Mouse (Mus musculus) myocyte (in vitro differentiated cells): ENCODE results near the gene Nipal3. TPM values are rescaled to one million over a fixed set of nuclear protein-coding genes. Genes with fewer than 3 reads are reported as not detected.

Experiments
- H3K27me3 ChIP-seq: one replicate; pipeline ENCODE4 v1.6.1; 2011; ENCODE audit not compliant: control insufficient read depth, insufficient read depth, insufficient read length
- H3K36me3 ChIP-seq: one replicate; pipeline ENCODE4 v1.6.1; 2011; ENCODE audit not compliant: control insufficient read depth, insufficient read depth
- H3K4me2 ChIP-seq: one replicate; pipeline ENCODE4 v1.6.1; 2011; ENCODE audit warnings: low read depth, control low read depth
- H3K4me3 ChIP-seq: one replicate; pipeline ENCODE4 v1.5.1; 2011; ENCODE audit warnings: mild to moderate bottlenecking, control low read depth, moderate library complexity
- H3K79me2 ChIP-seq: one replicate; pipeline ENCODE4 v1.6.1; 2011; ENCODE audit not compliant: control insufficient read depth, insufficient read depth
- H3ac ChIP-seq: one replicate; pipeline ENCODE4 v1.6.1; 2011; ENCODE audit not compliant: control insufficient read depth, insufficient read length
- CEBPB ChIP-seq: IDR thresholded peaks from 2 replicates; pipeline ENCODE4 v1.6.1; 2011; ENCODE audit warnings: mild to moderate bottlenecking, moderate library complexity; ENCODE audit not compliant: poor library complexity, insufficient read depth, severe bottlenecking
- E2F4 ChIP-seq: IDR thresholded peaks from one replicate; pipeline ENCODE4 v1.6.1; 2011; ENCODE audit warnings: mild to moderate bottlenecking, control low read depth, moderate library complexity; ENCODE audit not compliant: insufficient read depth
- MAX ChIP-seq: IDR thresholded peaks from one replicate; pipeline ENCODE4 v1.6.1; 2011; ENCODE audit warnings: low read depth, mild to moderate bottlenecking, control low read depth
- MYOD1 ChIP-seq, 3 experiments: IDR thresholded peaks; one replicate each; pipeline ENCODE4 v1.6.1; 2011; ENCODE audit warnings: control low read depth in 2 of 3, low read depth in 2 of 3, mild to moderate bottlenecking in 2 of 3, moderate library complexity in 1 of 3; ENCODE audit not compliant: insufficient read length in 2 of 3, control insufficient read depth in 1 of 3
- MYOG ChIP-seq, 3 experiments: IDR thresholded peaks; one replicate each; pipeline ENCODE4 v1.6.1; 2011; ENCODE audit warnings: control low read depth in 2 of 3, low read depth in 2 of 3, mild to moderate bottlenecking in 2 of 3; ENCODE audit not compliant: insufficient read length in 2 of 3, control insufficient read depth in 1 of 3, insufficient read depth in 1 of 3
- POLR2A ChIP-seq: IDR thresholded peaks from one replicate; pipeline ENCODE4 v1.6.1; 2011; ENCODE audit warnings: low read depth, mild to moderate bottlenecking, control low read depth, moderate library complexity; ENCODE audit not compliant: insufficient read length
- POLR2AphosphoS2 ChIP-seq: IDR thresholded peaks from one replicate; pipeline ENCODE4 v1.6.1; 2011; ENCODE audit warnings: low read depth, control low read depth; ENCODE audit not compliant: insufficient read length
- REST ChIP-seq: IDR thresholded peaks from one replicate; pipeline ENCODE4 v1.6.1; 2011; ENCODE audit warnings: mild to moderate bottlenecking, control low read depth, moderate library complexity; ENCODE audit not compliant: insufficient read depth, insufficient read length
- SRF ChIP-seq: IDR thresholded peaks from one replicate; pipeline ENCODE4 v1.6.1; 2011; ENCODE audit warnings: low read depth; ENCODE audit not compliant: control insufficient read depth, insufficient read length
- TCF12 ChIP-seq: IDR thresholded peaks from one replicate; pipeline ENCODE4 v1.6.1; 2011; ENCODE audit warnings: mild to moderate bottlenecking, control low read depth; ENCODE audit not compliant: poor library complexity, insufficient read depth, severe bottlenecking
- TCF3 ChIP-seq: IDR thresholded peaks from one replicate; pipeline ENCODE4 v1.6.1; 2011; ENCODE audit warnings: low read depth, control low read depth; ENCODE audit not compliant: insufficient read length
- USF1 ChIP-seq: IDR thresholded peaks from one replicate; pipeline ENCODE4 v1.6.1; 2011; ENCODE audit warnings: low read depth, mild to moderate bottlenecking, control low read depth, moderate library complexity
- polyA plus RNA-seq: library from polyadenylated mRNA; unstranded; fragments of >200 nt; fragmentation: generic; extraction: Trizol; gene quantifications from one replicate; pipeline ENCODE4 v1.2.1, GENCODE M21; 2012; ENCODE audit warnings: missing spikeins

Gene Nipal3
- polyA plus RNA-seq, 1 experiment, result 5.1 TPM

- Histone ChIP-seq H3K4me3 (no peak overlapping the region), H3ac (no peak overlapping the region), H3K4me2 (no peak overlapping the region), H3K36me3 (no peaks in the 10 kb centered on the region), H3K79me2 (no peaks in the 10 kb centered on the region), H3K27me3 (peaks cover 5% of the 10 kb centered on the region)
- TF ChIP-seq MYOG (IDR thresholded peaks at IDR 0.05; ENCODE audit: control insufficient read depth in 1 of 3, insufficient read depth in 1 of 3, insufficient read length in 2 of 3, low read depth in 2 of 3) (no peak), MAX (no peak), POLR2A (no peak)
Observed at GRCm38 (mm10) chr4:135499831-135500230, 5.0 kb upstream of the Nipal3 start.

GRCm38 (mm10) chr4:135498136-135498535 lies 3.3 kb upstream of the Nipal3 start:
- H3K4me2 ChIP-seq, result no peak overlapping the region
- no peak for TF ChIP-seq SRF
- no peak for TF ChIP-seq REST
- TF ChIP-seq CEBPB, result no peak
- TF ChIP-seq POLR2A, result no peak
- no peak for TF ChIP-seq MYOG (IDR thresholded peaks at IDR 0.05; ENCODE audit: control insufficient read depth in 1 of 3, insufficient read depth in 1 of 3, insufficient read length in 2 of 3, low read depth in 2 of 3)
- TF ChIP-seq MAX, result no peak
- no peak for TF ChIP-seq TCF12
- TF ChIP-seq POLR2AphosphoS2, result no peak
- no peak for TF ChIP-seq MYOD1 (IDR thresholded peaks at IDR 0.05; ENCODE audit: control insufficient read depth in 1 of 3, insufficient read length in 2 of 3, low read depth in 2 of 3)
- TF ChIP-seq USF1, result no peak
- no peak overlapping the region for H3ac ChIP-seq
- H3K27me3 ChIP-seq, result no peaks in the 10 kb centered on the region
- H3K79me2 ChIP-seq, result no peaks in the 10 kb centered on the region
- H3K36me3 ChIP-seq, result no peaks in the 10 kb centered on the region
- H3K4me3 ChIP-seq, result no peak overlapping the region

DNA sequence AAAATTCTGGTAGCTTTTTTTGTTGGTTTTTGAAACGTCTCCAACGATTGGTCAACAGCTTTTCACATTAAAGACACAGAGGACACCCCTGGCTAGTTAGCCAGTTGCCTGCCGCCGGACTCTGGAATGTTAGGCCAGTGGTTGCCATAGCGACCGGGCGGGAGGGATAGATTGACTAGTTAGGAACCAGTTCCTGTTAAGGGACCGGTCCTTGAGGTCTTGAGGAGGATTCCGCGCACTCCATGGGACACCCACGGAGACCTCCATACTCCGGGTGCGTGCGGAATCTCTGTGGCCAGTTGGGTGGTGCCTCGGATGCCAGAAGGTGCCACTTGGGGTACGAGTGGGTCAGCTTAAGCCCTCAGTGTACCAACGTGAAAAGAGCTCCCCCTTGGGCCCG lies 972 bp upstream of the Nipal3 start:
- Histone ChIP-seq H3K27me3 (no peaks in the 10 kb centered on the region), H3K36me3 (no peaks in the 10 kb centered on the region), H3K79me2 (no peaks in the 10 kb centered on the region), H3K4me3 (no peak overlapping the region), H3K4me2 (peak overlapping the region; percentile 82), H3ac (no peak overlapping the region)
- no peak for TF ChIP-seq SRF
- no peak for TF ChIP-seq REST
- no peak for TF ChIP-seq MAX
- no peak for TF ChIP-seq POLR2AphosphoS2
- no peak for TF ChIP-seq E2F4

DNA sequence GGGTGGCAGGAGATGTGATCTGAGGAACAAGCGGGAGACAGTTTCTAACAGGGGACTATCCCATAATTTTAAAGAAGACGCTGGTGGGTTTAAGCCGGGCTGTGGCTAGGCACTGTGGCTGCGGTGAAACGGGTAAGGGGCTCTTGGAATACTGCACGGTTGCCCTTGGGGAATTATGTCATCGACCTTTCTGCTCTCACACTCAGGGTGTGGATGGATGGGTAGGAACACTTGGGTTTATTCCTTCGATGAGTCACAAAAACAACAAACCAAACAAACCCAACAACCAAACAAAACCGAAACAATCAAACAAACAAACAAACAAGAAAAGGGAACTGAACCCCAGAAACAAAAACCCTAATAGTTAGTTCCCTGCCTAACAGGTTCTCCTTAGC lies 556 bp upstream of the Nipal3 start:
- Histone ChIP-seq H3K4me2 (peak overlapping the region; percentile 82), H3K4me3 (peak overlapping the region; percentile 44), H3K36me3 (no peaks in the 10 kb centered on the region), H3K27me3 (no peaks in the 10 kb centered on the region), H3K79me2 (no peaks in the 10 kb centered on the region), H3ac (no peak overlapping the region)
- TF ChIP-seq SRF (no peak), USF1 (no peak), TCF12 (no peak), POLR2A (no peak), MYOG (IDR thresholded peaks at IDR 0.05; ENCODE audit: control insufficient read depth in 1 of 3, insufficient read depth in 1 of 3, insufficient read length in 2 of 3, low read depth in 2 of 3) (no peak), MAX (no peak), TCF3 (no peak), CEBPB (no peak), E2F4 (no peak), MYOD1 (IDR thresholded peaks at IDR 0.05; ENCODE audit: control insufficient read depth in 1 of 3, insufficient read length in 2 of 3, low read depth in 2 of 3) (no peak), REST (no peak), POLR2AphosphoS2 (no peak)

- H3K4me3 ChIP-seq, result peak overlapping the region; percentile 44
- H3K4me2 ChIP-seq, result peak overlapping the region; percentile 82
- no peaks in the 10 kb centered on the region for H3K36me3 ChIP-seq
- no peaks in the 10 kb centered on the region for H3K27me3 ChIP-seq
- TF ChIP-seq MYOG (IDR thresholded peaks at IDR 0.05; ENCODE audit: control insufficient read depth in 1 of 3, insufficient read depth in 1 of 3, insufficient read length in 2 of 3, low read depth in 2 of 3) (no peak), POLR2AphosphoS2 (no peak), REST (no peak), POLR2A (no peak), SRF (no peak), MYOD1 (IDR thresholded peaks at IDR 0.05; ENCODE audit: control insufficient read depth in 1 of 3, insufficient read length in 2 of 3, low read depth in 2 of 3) (no peak), USF1 (no peak), TCF3 (no peak), MAX (no peak), CEBPB (no peak), E2F4 (no peak)
- no peak overlapping the region for H3ac ChIP-seq
- H3K79me2 ChIP-seq, result no peaks in the 10 kb centered on the region
Observed at GRCm38 (mm10) chr4:135493691-135494520, 932 bp downstream of the Nipal3 start.
